21 mouse cellular contexts compared by ENCODE assay signal in genomic region chr9:70775517-70775916, GRCm38 (mm10).
"Had no signal": no experiment of that assay in that cellular context is flagged by ENCODE, and none has a peak within 500 bp of the region (broad histone marks: within the 10 kb centered on the region; RNA-seq: fewer than 3 reads in every experiment).

No protein-coding gene starts in this region.

- H3K9me3 ChIP-seq: intestine, embryonic 15.5 days; limb, embryonic 12.5 days; limb, embryonic 15.5 days; lung, embryonic 15.5 days; midbrain, embryonic 12.5 days; midbrain, embryonic 15.5 days; neural tube, embryonic 12.5 days; neural tube, embryonic 15.5 days had no signal

- DNase-seq: kidney, adult 11 months; kidney, adult 9 months; kidney, postnatal 14 days; kidney, postnatal 4 days; layer of hippocampus, adult 9-11 months; lung, adult 18-20 months; lung, postnatal 10 days; lung, postnatal 36 days; right cerebral cortex, postnatal 25 days; spleen, adult 18-20 months; thymus, adult 18-20 months; thymus, postnatal 36 days had no signal

- H3K27me3 ChIP-seq: intestine, embryonic 15.5 days; limb, embryonic 12.5 days; limb, embryonic 15.5 days; lung, embryonic 15.5 days; midbrain, embryonic 12.5 days; midbrain, embryonic 15.5 days; neural tube, embryonic 12.5 days; neural tube, embryonic 15.5 days had no signal

- ATAC-seq: intestine, embryonic 15.5 days; midbrain, embryonic 15.5 days had no signal

- H3K4me3 ChIP-seq: intestine, embryonic 15.5 days; left cerebral cortex, adult 2 months; limb, embryonic 12.5 days; limb, embryonic 15.5 days; lung, embryonic 15.5 days; midbrain, embryonic 12.5 days; midbrain, embryonic 15.5 days; neural tube, embryonic 12.5 days; neural tube, embryonic 15.5 days had no signal

- H3K27ac ChIP-seq: intestine, embryonic 15.5 days; left cerebral cortex, adult 2 months; limb, embryonic 12.5 days; limb, embryonic 15.5 days; lung, embryonic 15.5 days; midbrain, embryonic 12.5 days; midbrain, embryonic 15.5 days; neural tube, embryonic 12.5 days; neural tube, embryonic 15.5 days had no signal

- H3K36me3 ChIP-seq: intestine, embryonic 15.5 days had no signal

- H3K9ac ChIP-seq: intestine, embryonic 15.5 days; limb, embryonic 12.5 days; limb, embryonic 15.5 days; lung, embryonic 15.5 days; midbrain, embryonic 12.5 days; midbrain, embryonic 15.5 days; neural tube, embryonic 12.5 days; neural tube, embryonic 15.5 days had no signal

- H3K4me2 ChIP-seq: intestine, embryonic 15.5 days; limb, embryonic 12.5 days; limb, embryonic 15.5 days; lung, embryonic 15.5 days; midbrain, embryonic 12.5 days; midbrain, embryonic 15.5 days; neural tube, embryonic 12.5 days; neural tube, embryonic 15.5 days had no signal

- H3K4me1 ChIP-seq: intestine, embryonic 15.5 days; limb, embryonic 12.5 days; limb, embryonic 15.5 days; lung, embryonic 15.5 days; midbrain, embryonic 12.5 days; midbrain, embryonic 15.5 days; neural tube, embryonic 12.5 days had no signal
